Mouse (Mus musculus) lung, adult 2 months (tissue): ENCODE measurements around the gene Zfp217. TPM values are rescaled to one million over a fixed set of nuclear protein-coding genes. Genes with fewer than 3 reads are reported as not detected.

Experiments used
- DNase-seq: peaks from one replicate; pipeline ENCODE4 v3.0.0; 2022
- H3K4me1 ChIP-seq: fragments of 200-500 bp; 2 replicates; pipeline ENCODE4 v1.6.1; 2011; ENCODE audit warnings: low read length; ENCODE audit not compliant: control insufficient read depth, insufficient read depth
- H3K4me3 ChIP-seq: fragments of 200-500 bp; replicated peaks from 2 replicates; pipeline ENCODE3; 2011; ENCODE audit warnings: low read depth, mild to moderate bottlenecking, control low read depth, low read length; ENCODE audit errors: extremely low read depth
- CTCF ChIP-seq: fragments of 200-500 bp; IDR thresholded peaks from 2 replicates; pipeline ENCODE4 v1.5.1; 2011; ENCODE audit warnings: mild to moderate bottlenecking, low read length, control low read depth; ENCODE audit not compliant: insufficient read depth
- POLR2A ChIP-seq: fragments of 200-500 bp; IDR thresholded peaks from 2 replicates; pipeline ENCODE4 v1.6.1; 2011; ENCODE audit warnings: low read depth, mild to moderate bottlenecking, control low read depth, low read length, borderline replicate concordance; ENCODE audit errors: extremely low read depth
- WGBS: fragments of 180-500 bp; shearing (Covaris S2); methylation state at CpG from one replicate; pipeline ENCODE4 v1.1.7; 2018; 5-methylcytosine and 5-hydroxymethylcytosine counted together
- polyA plus RNA-seq: library from polyadenylated mRNA; depleted of rRNA; stranded (reverse); fragments of >200 nt; gene quantifications from 2 replicates; pipeline ENCODE4 v1.2.3, GENCODE M21; 2012

The Zfp217 gene
- polyA plus RNA-seq, 1 experiment = 19.8 TPM

- TF ChIP-seq CTCF = no peak
- no peak for TF ChIP-seq POLR2A
- no peak for DNase-seq
- WGBS = 71% methylated on average over 3 of the region's 3 CpGs
- 0 out of 2 replicates have a peak, but pooled peaks cover 3% of the 10 kb centered on the region for H3K4me1 ChIP-seq
- no peak overlapping the region for H3K4me3 ChIP-seq
Observed at GRCm38 (mm10) chr2:170107791-170108190, 40.1 kb downstream of the Zfp217 start.

- TF ChIP-seq POLR2A = no peak
- TF ChIP-seq CTCF = no peak
- H3K4me3 ChIP-seq = no peak overlapping the region
- DNase-seq = no peak
- 0 out of 2 replicates have a peak, but pooled peaks cover under 1% of the 10 kb centered on the region for H3K4me1 ChIP-seq
- WGBS = 46% methylated on average over 9 of the region's 9 CpGs
Observed at GRCm38 (mm10) chr2:170106000-170106399, 41.9 kb downstream of the Zfp217 start.

GRCm38 (mm10) chr2:170104396-170104795 is 43.5 kb downstream of the Zfp217 start:
- WGBS = 82% methylated on average over 6 of the region's 6 CpGs
- no peak for TF ChIP-seq CTCF
- no peak for TF ChIP-seq POLR2A

GRCm38 (mm10) chr2:170103852-170104251 is 44.1 kb downstream of the Zfp217 start:
- Histone ChIP-seq H3K4me3 (no peak overlapping the region), H3K4me1 (no peaks in the 10 kb centered on the region)
- 36% methylated on average over 9 of the region's 9 CpGs for WGBS
- DNase-seq = no peak
- TF ChIP-seq CTCF = peak; percentile 89
- no peak for TF ChIP-seq POLR2A

More at GRCm38 (mm10) chr2:170104396-170104795, 43.5 kb downstream of the Zfp217 start:
- Histone ChIP-seq H3K4me1 (no peaks in the 10 kb centered on the region), H3K4me3 (no peak overlapping the region)
- DNase-seq = no peak

- 83% methylated on average over 5 of the region's 5 CpGs for WGBS
- Histone ChIP-seq H3K4me3 (no peak overlapping the region), H3K4me1 (no peaks in the 10 kb centered on the region)
- no peak for TF ChIP-seq CTCF
- TF ChIP-seq POLR2A = no peak
- DNase-seq = no peak
Observed at GRCm38 (mm10) chr2:170103341-170103740, 44.6 kb downstream of the Zfp217 start.

- H3K4me3 ChIP-seq = no peak overlapping the region
- no peaks in the 10 kb centered on the region for H3K4me1 ChIP-seq
- WGBS = 62% methylated on average over 7 of the region's 7 CpGs
- no peak for DNase-seq
- no peak for TF ChIP-seq POLR2A
- TF ChIP-seq CTCF = no peak
Observed at GRCm38 (mm10) chr2:170101932-170102331, 46.0 kb downstream of the Zfp217 start.

GRCm38 (mm10) chr2:170101132-170101531 is 46.8 kb downstream of the Zfp217 start:
- DNase-seq = peak; percentile 94
- TF ChIP-seq CTCF (peak; percentile 98), POLR2A (no peak)
- Histone ChIP-seq H3K4me1 (no peaks in the 10 kb centered on the region), H3K4me3 (no peak overlapping the region)
- 2% methylated on average over 12 of the region's 12 CpGs for WGBS

- 90% methylated on average over 9 of the region's 9 CpGs for WGBS
- Histone ChIP-seq H3K4me3 (no peak overlapping the region), H3K4me1 (no peaks in the 10 kb centered on the region)
- no peak for TF ChIP-seq POLR2A
- no peak for TF ChIP-seq CTCF
- no peak for DNase-seq
Observed at GRCm38 (mm10) chr2:170094871-170095270, 53.0 kb downstream of the Zfp217 start.

- no peaks in the 10 kb centered on the region for H3K4me1 ChIP-seq
- no peak for TF ChIP-seq POLR2A
- TF ChIP-seq CTCF = no peak
- DNase-seq = no peak
- 92% methylated on average over 17 of the region's 17 CpGs for WGBS
- H3K4me3 ChIP-seq = no peak overlapping the region
Observed at GRCm38 (mm10) chr2:170094220-170094619, 53.7 kb downstream of the Zfp217 start.

- DNase-seq = no peak
- WGBS = 77% methylated on average over 10 of the region's 10 CpGs
- Histone ChIP-seq H3K4me1 (no peaks in the 10 kb centered on the region), H3K4me3 (no peak overlapping the region)
- TF ChIP-seq POLR2A (no peak), CTCF (no peak)
Observed at GRCm38 (mm10) chr2:170091563-170092443, 56.1 kb downstream of the Zfp217 start.
